Mouse (Mus musculus) small intestine, adult 2 months (tissue): ENCODE results near the gene Epn2. TPM values are rescaled to one million over a fixed set of nuclear protein-coding genes. Genes with fewer than 3 reads are reported as not detected.

Experiments used
- H3K27ac ChIP-seq: fragments of 200-500 bp; 2 replicates; pipeline ENCODE4 v1.5.1; 2012; ENCODE audit warnings: low read depth, low read length, control low read depth, inconsistent platforms; ENCODE audit not compliant: insufficient read depth
- H3K27me3 ChIP-seq: fragments of 200-500 bp; 2 replicates; pipeline ENCODE4 v1.6.1; 2012; ENCODE audit warnings: mild to moderate bottlenecking, moderate library complexity, low read length, inconsistent platforms; ENCODE audit not compliant: control insufficient read depth, insufficient read depth
- H3K36me3 ChIP-seq: fragments of 200-500 bp; 2 replicates; pipeline ENCODE4 v1.6.1; 2012; ENCODE audit warnings: mild to moderate bottlenecking, low read length, control low read depth, inconsistent platforms; ENCODE audit not compliant: control insufficient read depth, insufficient read depth
- H3K4me1 ChIP-seq: fragments of 200-500 bp; 2 replicates; pipeline ENCODE4 v1.6.1; 2012; ENCODE audit warnings: low read length, inconsistent platforms, mixed read lengths; ENCODE audit not compliant: control insufficient read depth, insufficient read depth, insufficient read length
- H3K4me3 ChIP-seq: fragments of 200-500 bp; 2 replicates; pipeline ENCODE4 v1.5.1; 2012; ENCODE audit warnings: low read depth, mild to moderate bottlenecking, control low read depth, inconsistent platforms, low read length, moderate library complexity
- CTCF ChIP-seq: fragments of 200-500 bp; IDR thresholded peaks from 2 replicates; pipeline ENCODE4 v1.5.1; 2012; ENCODE audit warnings: low read depth, mild to moderate bottlenecking, control low read depth, inconsistent platforms, low read length, moderate library complexity, mixed read lengths; ENCODE audit not compliant: insufficient replicate concordance, insufficient read length; ENCODE audit errors: extremely low read depth
- POLR2A ChIP-seq: fragments of 200-500 bp; IDR thresholded peaks from 2 replicates; pipeline ENCODE4 v1.6.1; 2012; ENCODE audit warnings: low read depth, mild to moderate bottlenecking, control low read depth, inconsistent platforms, low read length, moderate library complexity
- WGBS: fragments of 180-500 bp; shearing (Covaris S2); methylation state at CpG from one replicate; pipeline ENCODE4 v1.1.7; 2018; 5-methylcytosine and 5-hydroxymethylcytosine counted together
- polyA plus RNA-seq: library from polyadenylated mRNA; depleted of rRNA; stranded (reverse); fragments of >200 nt; gene quantifications from 2 replicates; pipeline ENCODE4 v1.2.3, GENCODE M21; 2012

Gene Epn2
- polyA plus RNA-seq, 1 experiment = 7.9 TPM

- 55% methylated on average over 1 of the region's 1 CpGs for WGBS
- Histone ChIP-seq H3K4me3 (no peak overlapping the region), H3K4me1 (peaks cover 6% of the 10 kb centered on the region; the same call in 1 of the 2 replicates), H3K36me3 (no peaks in the 10 kb centered on the region), H3K27me3 (no peaks in the 10 kb centered on the region), H3K27ac (no peak overlapping the region)
- TF ChIP-seq CTCF = no peak
- TF ChIP-seq POLR2A = no peak
Observed at GRCm38 (mm10) chr11:61497490-61497889, 82.0 kb downstream of the Epn2 start.

GRCm38 (mm10) chr11:61495528-61495927 lies 84.0 kb downstream of the Epn2 start:
- Histone ChIP-seq H3K4me1 (peaks cover 6% of the 10 kb centered on the region), H3K4me3 (no peak overlapping the region), H3K27ac (no peak overlapping the region), H3K27me3 (no peaks in the 10 kb centered on the region), H3K36me3 (peaks cover 9% of the 10 kb centered on the region; the same call in 1 of the 2 replicates)
- TF ChIP-seq POLR2A (no peak), CTCF (no peak)
- WGBS = 94% methylated on average over 2 of the region's 2 CpGs

- peak within 1 kb of the TSS; percentile 45; the same call in 1 of the 2 replicates for H3K27ac ChIP-seq
- H3K27me3 ChIP-seq = no peaks in the 10 kb centered on the region
- TF ChIP-seq POLR2A (peak; percentile 20; the same call in 1 of the 2 replicates), CTCF (no peak)
- peaks cover 6% of the 10 kb centered on the region for H3K4me1 ChIP-seq
- under 1% methylated on average over 62 of the region's 62 CpGs for WGBS
- H3K36me3 ChIP-seq = peaks cover 18% of the 10 kb centered on the region
- H3K4me3 ChIP-seq = peak within 1 kb of the TSS; percentile 85
Observed at GRCm38 (mm10) chr11:61494129-61494997, 85.1 kb downstream of the Epn2 start, which contains the start of gene Mapk7. Gene Mapk7 (minus strand): TSS chr11:61494406.

GRCm38 (mm10) chr11:61493525-61494128 lies 85.9 kb downstream of the Epn2 start:
- Histone ChIP-seq H3K4me3 (peak overlapping the region; percentile 85), H3K36me3 (peaks cover 23% of the 10 kb centered on the region), H3K4me1 (peaks cover 6% of the 10 kb centered on the region), H3K27ac (peak overlapping the region; percentile 24; the same call in 1 of the 2 replicates), H3K27me3 (no peaks in the 10 kb centered on the region)
- no peak for TF ChIP-seq POLR2A
- no peak for TF ChIP-seq CTCF
- WGBS = 1% methylated on average over 50 of the region's 50 CpGs

- Histone ChIP-seq H3K27ac (no peak overlapping the region), H3K27me3 (no peaks in the 10 kb centered on the region), H3K4me1 (peaks cover 6% of the 10 kb centered on the region), H3K36me3 (peaks cover 28% of the 10 kb centered on the region), H3K4me3 (no peak overlapping the region)
- TF ChIP-seq CTCF = no peak
- no peak for TF ChIP-seq POLR2A
- 61% methylated on average over 12 of the region's 12 CpGs for WGBS
Observed at GRCm38 (mm10) chr11:61492749-61493401, 86.6 kb downstream of the Epn2 start.

GRCm38 (mm10) chr11:61490944-61491520 lies 88.5 kb downstream of the Epn2 start:
- WGBS = 86% methylated on average over 22 of the region's 22 CpGs
- TF ChIP-seq CTCF (no peak), POLR2A (no peak)

More at GRCm38 (mm10) chr11:61490944-61491520, 88.5 kb downstream of the Epn2 start:
- Histone ChIP-seq H3K36me3 (peaks cover 28% of the 10 kb centered on the region), H3K27me3 (no peaks in the 10 kb centered on the region), H3K27ac (no peak overlapping the region), H3K4me3 (no peak overlapping the region), H3K4me1 (peaks cover 6% of the 10 kb centered on the region)
